Mouse (Mus musculus) kidney, adult 2 months (tissue): ENCODE measurements around the gene Skida1.

ENCODE experiments used
- CTCF ChIP-seq: fragments of 200-500 bp; conservative IDR thresholded peaks from 2 replicates; pipeline ENCODE4 v1.5.1; 2011; ENCODE audit warnings: low read depth, mild to moderate bottlenecking, control low read depth, low read length, moderate library complexity, mixed read lengths; ENCODE audit not compliant: insufficient read depth, insufficient read length
- POLR2A ChIP-seq: fragments of 200-500 bp; IDR thresholded peaks from one replicate; pipeline ENCODE4 v1.6.1; 2011; ENCODE audit warnings: low read depth, low read length, control low read depth

GRCm38 (mm10) chr2:18064356-18064858 is 15.6 kb upstream of the Skida1 start:
- TF ChIP-seq POLR2A (peak; percentile 65), CTCF (no peak)
